Mouse (Mus musculus) adrenal gland, postnatal 4 days (tissue): ENCODE data around the gene Taf3. TPM values are rescaled to one million over a fixed set of nuclear protein-coding genes. Genes with fewer than 3 reads are reported as not detected.

ENCODE experiments used
- DNase-seq, 2 experiments: peaks; one replicate each; pipeline ENCODE4 v3.0.0; 2021 to 2022; ENCODE audit warnings: low spot score in 2 of 2, mixed read lengths in 2 of 2
- total RNA-seq, 2 experiments: library from RNA; stranded (reverse); gene quantifications; 2 replicates each; pipeline ENCODE4 v1.2.3; 2021

Gene Taf3
- total RNA-seq, 2 experiments from 2014 or later, result 11.2 to 11.9 TPM

GRCm38 (mm10) chr2:9961708-9962107 lies 86.7 kb downstream of the Taf3 start:
- no peak for DNase-seq

GRCm38 (mm10) chr2:9958011-9958410 lies 90.4 kb downstream of the Taf3 start:
- no peak for DNase-seq

- no peak for DNase-seq
Observed at GRCm38 (mm10) chr2:9956546-9956945, 91.8 kb downstream of the Taf3 start.

GRCm38 (mm10) chr2:9955576-9956535 lies 92.5 kb downstream of the Taf3 start:
- DNase-seq, result no peak

GRCm38 (mm10) chr2:9946739-9947138 lies 101.7 kb downstream of the Taf3 start:
- DNase-seq, result no peak

- DNase-seq, result no peak
Observed at GRCm38 (mm10) chr2:9945611-9946010, 102.8 kb downstream of the Taf3 start.

- DNase-seq, result no peak
Observed at GRCm38 (mm10) chr2:9943011-9943410, 105.4 kb downstream of the Taf3 start.

- no peak for DNase-seq
Observed at GRCm38 (mm10) chr2:9939250-9939649, 109.1 kb downstream of the Taf3 start.

GRCm38 (mm10) chr2:9935965-9936364 lies 112.4 kb downstream of the Taf3 start:
- no peak for DNase-seq

- DNase-seq, result no peak
Observed at GRCm38 (mm10) chr2:9926905-9927283, 121.5 kb downstream of the Taf3 start.

- DNase-seq, result no peak
Observed at GRCm38 (mm10) chr2:9926194-9926904, 122.0 kb downstream of the Taf3 start.

GRCm38 (mm10) chr2:9918691-9919471 lies 129.5 kb downstream of the Taf3 start:
- DNase-seq, result no peak

GRCm38 (mm10) chr2:9917602-9918001 lies 130.8 kb downstream of the Taf3 start:
- no peak for DNase-seq

- no peak for DNase-seq
Observed at GRCm38 (mm10) chr2:9905995-9906394, 142.4 kb downstream of the Taf3 start.

GRCm38 (mm10) chr2:9903854-9904560 lies 144.4 kb downstream of the Taf3 start:
- DNase-seq, result no peak

- DNase-seq, result no peak
Observed at GRCm38 (mm10) chr2:9897846-9898245, 150.6 kb downstream of the Taf3 start.

- DNase-seq, result no peak
Observed at GRCm38 (mm10) chr2:9896097-9896770, 152.2 kb downstream of the Taf3 start.

- DNase-seq, result no peak
Observed at GRCm38 (mm10) chr2:9894836-9895593, 153.4 kb downstream of the Taf3 start.

- no peak for DNase-seq
Observed at GRCm38 (mm10) chr2:9893272-9893953, 155.0 kb downstream of the Taf3 start.
